Mouse (Mus musculus) bone marrow, adult 2 months (tissue): ENCODE measurements around the gene Snx27. TPM values are rescaled to one million over a fixed set of nuclear protein-coding genes. Genes with fewer than 3 reads are reported as not detected.
A peak's percentile ranks its signal among the peaks of the same experiment; 100 is the strongest.

Source experiments
- H3K27ac ChIP-seq: fragments of 200-500 bp; 2 replicates; pipeline ENCODE4 v1.5.1; 2012; ENCODE audit warnings: low read depth, mild to moderate bottlenecking, control low read depth, inconsistent platforms, low read length; ENCODE audit not compliant: control insufficient read depth, poor library complexity, insufficient read depth
- H3K4me1 ChIP-seq: fragments of 200-500 bp; 2 replicates; pipeline ENCODE4 v1.6.1; 2011; ENCODE audit warnings: low read length; ENCODE audit not compliant: control insufficient read depth, insufficient read depth
- H3K4me3 ChIP-seq: fragments of 200-500 bp; replicated peaks from 2 replicates; pipeline ENCODE3; 2011; ENCODE audit warnings: mild to moderate bottlenecking, low read depth, low read length, control low read depth; ENCODE audit not compliant: control insufficient read depth
- CTCF ChIP-seq: fragments of 200-500 bp; IDR thresholded peaks from 2 replicates; pipeline ENCODE4 v1.5.1; 2011; ENCODE audit warnings: low read length, control low read depth; ENCODE audit not compliant: control insufficient read depth, insufficient read depth
- POLR2A ChIP-seq: fragments of 200-500 bp; IDR thresholded peaks from 2 replicates; pipeline ENCODE4 v1.6.1; 2011; ENCODE audit warnings: low read depth, mild to moderate bottlenecking, control low read depth, low read length, borderline replicate concordance; ENCODE audit not compliant: control insufficient read depth
- WGBS: fragments of 180-500 bp; shearing (Covaris S2); methylation state at CpG from one replicate; pipeline ENCODE4 v1.1.7; 2018; 5-methylcytosine and 5-hydroxymethylcytosine counted together
- polyA plus RNA-seq: library from polyadenylated mRNA; stranded (reverse); fragments of >200 nt; gene quantifications from 2 replicates; pipeline ENCODE4 v1.2.4, GENCODE M21; 2011; ENCODE audit warnings: low replicate concordance; ENCODE audit not compliant: missing spikeins, insufficient read depth, insufficient read length

Snx27 gene
- polyA plus RNA-seq, 1 experiment = 14.1 TPM

GRCm38 (mm10) chr3:94587962-94588361, 5.4 kb upstream of the Snx27 start:
- TF ChIP-seq CTCF = no peak
- TF ChIP-seq POLR2A = no peak
- peak overlapping the region; percentile 21 for H3K4me3 ChIP-seq
- peak overlapping the region; percentile 53; the same call in 1 of the 2 replicates for H3K27ac ChIP-seq
- WGBS = 41% methylated on average over 5 of the region's 5 CpGs
- H3K4me1 ChIP-seq = peaks cover 2% of the 10 kb centered on the region; the same call in 1 of the 2 replicates

- no peaks in the 10 kb centered on the region; the same call in 1 of the 2 replicates for H3K4me1 ChIP-seq
- WGBS = 31% methylated on average over 7 of the region's 7 CpGs
- TF ChIP-seq CTCF = no peak
- TF ChIP-seq POLR2A = no peak
- peak overlapping the region; percentile 96 for H3K4me3 ChIP-seq
- H3K27ac ChIP-seq = peak overlapping the region; percentile 97
Measured at GRCm38 (mm10) chr3:94582944-94583343, 428 bp upstream of the Snx27 start.

GRCm38 (mm10) chr3:94581793-94582455, 592 bp downstream of the Snx27 start:
- under 1% methylated on average over 47 of the region's 48 CpGs for WGBS
- peak overlapping the region; percentile 96 for H3K4me3 ChIP-seq
- peak overlapping the region; percentile 97 for H3K27ac ChIP-seq
- no peaks in the 10 kb centered on the region; the same call in 1 of the 2 replicates for H3K4me1 ChIP-seq
- TF ChIP-seq CTCF (no peak), POLR2A (0 out of 2 replicates have a peak, but pooled peaks have one; percentile 19)

- H3K4me1 ChIP-seq = no peaks in the 10 kb centered on the region; the same call in 1 of the 2 replicates
- no peak overlapping the region for H3K27ac ChIP-seq
- peak overlapping the region; percentile 51 for H3K4me3 ChIP-seq
- TF ChIP-seq POLR2A = no peak
- TF ChIP-seq CTCF = no peak
- WGBS = 8% methylated on average over 16 of the region's 16 CpGs
Measured at GRCm38 (mm10) chr3:94581138-94581780, 1.3 kb downstream of the Snx27 start.

GRCm38 (mm10) chr3:94574506-94574905, 8.0 kb downstream of the Snx27 start:
- WGBS = 89% methylated on average over 6 of the region's 6 CpGs
- Histone ChIP-seq H3K4me1 (no peaks in the 10 kb centered on the region), H3K27ac (no peak overlapping the region), H3K4me3 (no peak overlapping the region)
- TF ChIP-seq POLR2A (no peak), CTCF (no peak)

GRCm38 (mm10) chr3:94567242-94567641, 15.3 kb downstream of the Snx27 start:
- Histone ChIP-seq H3K27ac (no peak overlapping the region), H3K4me3 (no peak overlapping the region), H3K4me1 (no peaks in the 10 kb centered on the region)
- no peak for TF ChIP-seq CTCF
- no peak for TF ChIP-seq POLR2A
- 83% methylated on average over 2 of the region's 2 CpGs for WGBS

- Histone ChIP-seq H3K4me3 (no peak overlapping the region), H3K4me1 (no peaks in the 10 kb centered on the region), H3K27ac (no peak overlapping the region)
- 77% methylated on average over 2 of the region's 2 CpGs for WGBS
- TF ChIP-seq CTCF = no peak
- no peak for TF ChIP-seq POLR2A
Measured at GRCm38 (mm10) chr3:94565557-94565956, 17.0 kb downstream of the Snx27 start.

GRCm38 (mm10) chr3:94565127-94565526, 17.4 kb downstream of the Snx27 start:
- no peaks in the 10 kb centered on the region for H3K4me1 ChIP-seq
- TF ChIP-seq POLR2A = no peak
- TF ChIP-seq CTCF = no peak
- WGBS = 78% methylated on average over 3 of the region's 3 CpGs
- H3K27ac ChIP-seq = no peak overlapping the region
- no peak overlapping the region for H3K4me3 ChIP-seq
